Mouse (Mus musculus): ENCODE measurements around the gene Tnfrsf11a.

GRCm38 (mm10) chr1:105795705-105796104, 15.2 kb downstream of the Tnfrsf11a start:
- TF ChIP-seq CTCF (IDR thresholded peaks at IDR 0.05; ENCODE audit: insufficient read depth, low read depth, low read length): no peak
- TF ChIP-seq POLR2A (IDR thresholded peaks at IDR 0.05; ENCODE audit: insufficient read depth, low read depth, low read length): no peak
